Mouse (Mus musculus) cortical plate, adult 2 months (tissue): ENCODE results near the gene Tm9sf3. TPM values are rescaled to one million over a fixed set of nuclear protein-coding genes. Genes with fewer than 3 reads are reported as not detected.

Experiments
- H3K27ac ChIP-seq: fragments of 200-500 bp; 2 replicates; pipeline ENCODE4 v1.5.1; 2012; ENCODE audit warnings: low read length, control low read depth, inconsistent platforms; ENCODE audit not compliant: insufficient read depth
- H3K4me1 ChIP-seq: fragments of 200-500 bp; 2 replicates; pipeline ENCODE4 v1.6.1; 2011; ENCODE audit warnings: low read length; ENCODE audit not compliant: control insufficient read depth, insufficient read depth
- H3K4me3 ChIP-seq: fragments of 200-500 bp; 2 replicates; pipeline ENCODE4 v1.5.1; 2011; ENCODE audit warnings: mild to moderate bottlenecking, low read length, control low read depth; ENCODE audit not compliant: insufficient read depth
- CTCF ChIP-seq: fragments of 200-500 bp; IDR thresholded peaks from 2 replicates; pipeline ENCODE4 v1.5.1; 2011; ENCODE audit warnings: mild to moderate bottlenecking, control low read depth, low read length; ENCODE audit not compliant: insufficient read depth; ENCODE audit errors: extremely low read depth
- POLR2A ChIP-seq: fragments of 200-500 bp; IDR thresholded peaks from 2 replicates; pipeline ENCODE4 v1.6.1; 2011; ENCODE audit warnings: mild to moderate bottlenecking, low read length, control low read depth; ENCODE audit not compliant: insufficient read depth; ENCODE audit errors: extremely low read depth
- polyA plus RNA-seq: library from polyadenylated mRNA; depleted of rRNA; stranded (reverse); fragments of >200 nt; gene quantifications from 2 replicates; pipeline ENCODE4 v1.2.3, GENCODE M21; 2012

Gene Tm9sf3
- polyA plus RNA-seq, 1 experiment: 90.5 TPM

DNA sequence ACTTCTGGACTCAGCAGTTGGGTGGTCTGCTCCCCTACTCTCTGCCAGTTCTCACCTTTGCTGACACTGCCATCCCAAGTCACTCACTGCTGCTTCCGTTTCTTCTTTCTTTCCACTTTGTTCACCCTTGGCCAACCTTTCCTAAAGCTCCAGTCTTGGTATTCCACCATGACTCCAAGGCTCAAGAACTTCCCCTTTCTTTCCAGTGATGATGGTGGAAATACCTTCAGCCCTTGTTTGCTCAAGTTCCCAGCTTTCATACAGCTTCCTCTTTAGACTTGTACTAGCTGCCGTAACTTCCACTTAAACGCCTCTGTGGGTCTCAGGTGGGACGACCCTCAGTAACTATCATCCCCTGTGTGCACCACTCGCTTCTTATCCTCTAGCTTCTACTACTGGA, 21.8 kb downstream of the Tm9sf3 start:
- H3K27ac ChIP-seq: no peak overlapping the region
- no peaks in the 10 kb centered on the region for H3K4me1 ChIP-seq
- no peak overlapping the region for H3K4me3 ChIP-seq
- TF ChIP-seq CTCF (no peak), POLR2A (no peak)

DNA sequence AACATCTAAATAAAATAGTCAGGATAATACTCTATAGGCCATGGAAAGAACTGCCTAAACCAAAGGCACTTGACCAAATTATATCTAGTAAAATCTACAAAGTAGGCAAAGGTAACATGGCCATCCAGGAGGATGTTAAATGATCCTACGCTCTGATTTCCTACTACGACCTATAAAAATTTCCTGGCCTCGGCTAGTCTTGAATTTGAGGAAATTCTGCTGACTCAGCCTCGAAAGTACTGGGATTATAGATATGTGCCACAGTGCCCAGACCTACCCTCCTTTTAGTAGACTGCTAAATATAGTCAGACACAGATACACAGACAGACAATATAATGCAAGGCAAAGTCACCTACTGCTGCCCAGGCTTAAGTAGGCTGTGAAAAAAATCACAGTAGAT, 30.1 kb downstream of the Tm9sf3 start:
- no peak overlapping the region for H3K27ac ChIP-seq
- H3K4me3 ChIP-seq: no peak overlapping the region
- TF ChIP-seq CTCF (no peak), POLR2A (no peak)
- H3K4me1 ChIP-seq: no peaks in the 10 kb centered on the region

DNA sequence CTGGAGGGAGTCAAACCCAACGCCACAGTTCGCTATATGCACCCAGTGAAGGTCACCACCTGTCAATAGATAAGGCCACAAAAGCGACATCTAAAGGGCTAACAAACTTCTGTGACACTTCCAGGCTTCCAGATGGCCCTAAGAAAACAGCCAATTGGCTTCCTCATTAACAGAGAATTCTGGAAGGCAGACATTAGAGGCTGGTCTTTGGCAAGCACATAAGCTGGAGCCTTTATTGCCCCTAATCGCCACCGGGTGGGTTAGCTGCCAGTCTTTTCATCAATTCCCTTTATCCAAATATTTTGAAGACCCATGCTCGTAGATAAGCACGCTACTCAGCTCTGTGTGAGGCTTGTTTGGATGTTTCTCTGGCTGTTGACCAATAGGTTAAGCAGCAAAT, 55.5 kb downstream of the Tm9sf3 start:
- Histone ChIP-seq H3K4me1 (no peaks in the 10 kb centered on the region), H3K27ac (no peak overlapping the region), H3K4me3 (no peak overlapping the region)
- TF ChIP-seq POLR2A: no peak
- no peak for TF ChIP-seq CTCF

DNA sequence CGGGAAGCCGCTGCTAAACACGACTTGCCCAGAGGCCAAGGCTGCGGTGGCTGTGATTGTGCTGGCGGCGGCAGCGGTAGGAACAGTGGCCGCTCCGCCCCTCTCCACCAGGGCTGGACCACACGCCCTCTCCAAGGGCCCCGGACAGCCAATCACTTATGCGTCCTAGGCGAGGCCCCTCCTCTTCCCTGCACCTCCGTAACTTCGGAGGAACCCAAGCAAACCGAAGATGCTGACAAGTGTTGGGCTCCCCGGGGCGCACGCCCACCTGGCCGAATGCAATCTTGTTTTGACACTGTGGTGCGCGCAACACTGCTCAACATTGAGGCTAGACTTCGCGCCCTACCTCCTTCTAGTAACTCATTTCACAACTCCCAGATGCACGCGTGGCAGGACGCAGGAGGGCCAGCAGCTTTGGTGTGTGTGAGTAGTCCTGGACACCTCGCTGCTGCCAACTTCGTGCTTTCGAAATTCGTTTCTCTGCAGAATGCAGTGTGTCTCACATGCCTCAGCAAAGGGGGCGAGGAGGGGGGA, 56.9 kb downstream of the Tm9sf3 start, which contains the start of gene Tll2:
Gene Tll2 (minus strand): TSS at position 25 of the 534 bp plus-strand sequence.
- Histone ChIP-seq H3K4me1 (no peaks in the 10 kb centered on the region), H3K4me3 (no peak within 1 kb of the TSS; the same call in 1 of the 2 replicates), H3K27ac (no peak within 1 kb of the TSS)
- TF ChIP-seq POLR2A: no peak
- no peak for TF ChIP-seq CTCF

DNA sequence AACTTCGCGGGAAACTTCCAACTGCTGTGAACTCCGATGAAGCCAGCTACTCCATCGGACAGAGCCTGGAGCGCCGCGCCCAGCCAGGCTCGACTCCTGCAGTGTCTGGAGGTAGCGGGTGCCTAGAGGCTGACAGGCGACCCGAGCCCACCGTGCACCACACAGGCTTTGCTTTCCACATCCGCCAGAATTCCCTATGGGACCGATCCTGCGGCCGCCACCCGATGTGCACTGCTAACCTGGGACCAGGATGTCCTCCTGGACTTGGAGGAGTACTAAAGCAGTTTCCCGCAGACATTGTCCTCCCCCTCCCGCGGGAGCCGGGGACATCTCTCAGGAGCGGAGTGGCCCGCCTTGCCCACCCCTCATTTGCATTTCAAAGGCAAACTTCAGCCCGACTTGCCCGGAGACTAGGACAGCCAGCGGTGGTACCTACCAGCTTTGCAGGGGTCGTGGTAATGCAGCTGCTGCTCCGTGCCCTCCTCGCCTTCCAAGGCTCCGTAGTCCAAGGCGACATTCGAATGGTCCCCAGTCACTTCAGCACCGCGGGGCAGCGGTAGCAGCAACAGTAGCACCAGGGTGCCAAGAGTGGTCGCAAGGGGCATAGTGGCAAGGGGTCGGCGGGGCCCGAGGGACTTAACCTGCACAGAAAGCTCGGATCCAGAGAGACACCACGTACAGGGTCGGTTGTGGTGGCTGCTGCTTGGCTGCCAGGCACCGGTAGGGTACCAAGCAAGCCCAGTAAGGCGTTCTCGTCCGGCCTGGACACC, 57.6 kb downstream of the Tm9sf3 start:
- TF ChIP-seq CTCF (no peak), POLR2A (no peak)
- no peak overlapping the region for H3K27ac ChIP-seq
- H3K4me1 ChIP-seq: no peaks in the 10 kb centered on the region
- H3K4me3 ChIP-seq: no peak overlapping the region; the same call in 1 of the 2 replicates

DNA sequence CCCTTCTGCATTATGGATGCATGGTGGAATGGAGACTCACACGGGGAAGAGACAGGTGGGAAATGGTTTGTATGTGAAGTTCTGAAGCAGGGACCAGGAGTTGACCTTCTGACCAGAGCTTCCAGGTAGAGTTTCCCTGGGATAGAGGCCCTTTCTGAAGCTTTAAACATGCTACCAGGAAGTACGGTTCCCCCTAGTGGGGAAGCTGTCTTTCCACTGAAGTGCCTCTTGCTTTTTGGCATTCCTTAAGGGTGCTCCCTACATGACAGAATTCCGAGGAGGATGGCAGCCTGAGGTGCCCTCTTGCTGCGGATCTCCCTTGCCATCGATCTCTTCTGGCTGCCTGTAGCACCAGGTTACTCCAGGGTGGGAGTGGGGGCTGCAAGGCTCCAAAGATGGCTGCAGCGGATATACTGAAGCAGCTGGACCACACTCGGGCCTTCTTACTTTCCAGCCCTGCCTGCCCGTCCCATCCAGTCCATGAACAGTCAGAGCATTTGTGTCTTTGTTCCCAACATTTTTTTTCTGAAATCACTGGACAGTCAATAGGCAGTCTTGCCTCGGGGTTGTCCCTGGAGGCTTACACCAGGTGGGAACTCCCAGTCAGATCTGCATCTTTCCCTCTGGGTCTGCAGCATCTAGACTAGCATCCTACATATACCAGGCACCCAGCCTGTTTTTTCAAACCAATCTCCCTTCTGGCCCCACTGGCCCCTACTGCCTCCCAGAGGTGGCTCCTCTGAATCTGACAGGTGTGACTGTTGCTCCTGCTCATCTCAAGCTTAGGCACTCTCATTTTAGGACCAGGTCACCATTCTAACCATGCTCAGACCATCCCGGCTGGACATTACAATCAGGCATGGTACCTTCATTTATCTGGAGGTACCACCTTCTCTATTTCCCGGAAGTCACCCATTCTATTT, 59.4 kb downstream of the Tm9sf3 start:
- TF ChIP-seq POLR2A: no peak
- TF ChIP-seq CTCF: peak; percentile 63
- Histone ChIP-seq H3K4me1 (no peaks in the 10 kb centered on the region), H3K27ac (no peak overlapping the region), H3K4me3 (no peak overlapping the region)

- H3K4me1 ChIP-seq: no peaks in the 10 kb centered on the region
- H3K27ac ChIP-seq: no peak overlapping the region
- TF ChIP-seq POLR2A: no peak
- no peak for TF ChIP-seq CTCF
- no peak overlapping the region for H3K4me3 ChIP-seq
Observed at GRCm38 (mm10) chr19:41197606-41198005, 66.2 kb downstream of the Tm9sf3 start.

- H3K4me1 ChIP-seq: no peaks in the 10 kb centered on the region
- H3K4me3 ChIP-seq: no peak overlapping the region
- H3K27ac ChIP-seq: no peak overlapping the region
- no peak for TF ChIP-seq POLR2A
- no peak for TF ChIP-seq CTCF
Observed at GRCm38 (mm10) chr19:41193379-41193778, 70.4 kb downstream of the Tm9sf3 start.

DNA sequence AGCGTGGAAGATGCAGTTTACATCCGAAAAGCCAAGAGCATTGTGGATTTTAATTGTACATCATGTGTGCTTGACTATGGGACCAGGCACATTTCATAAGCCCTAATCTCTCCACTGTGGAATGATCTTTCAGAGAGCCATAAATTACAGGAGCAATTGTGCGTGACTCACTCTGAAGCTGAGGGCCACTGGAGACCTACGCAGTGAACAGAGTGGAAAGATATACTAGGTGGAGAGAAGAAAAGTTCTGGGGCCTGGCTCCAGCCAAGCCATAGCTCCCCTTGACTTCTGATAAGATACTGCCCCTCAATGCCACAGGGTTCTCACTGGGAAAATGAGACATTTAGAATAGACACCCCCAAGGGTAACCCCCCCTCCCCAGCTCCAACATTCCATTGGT, 70.8 kb downstream of the Tm9sf3 start:
- no peak overlapping the region for H3K27ac ChIP-seq

DNA sequence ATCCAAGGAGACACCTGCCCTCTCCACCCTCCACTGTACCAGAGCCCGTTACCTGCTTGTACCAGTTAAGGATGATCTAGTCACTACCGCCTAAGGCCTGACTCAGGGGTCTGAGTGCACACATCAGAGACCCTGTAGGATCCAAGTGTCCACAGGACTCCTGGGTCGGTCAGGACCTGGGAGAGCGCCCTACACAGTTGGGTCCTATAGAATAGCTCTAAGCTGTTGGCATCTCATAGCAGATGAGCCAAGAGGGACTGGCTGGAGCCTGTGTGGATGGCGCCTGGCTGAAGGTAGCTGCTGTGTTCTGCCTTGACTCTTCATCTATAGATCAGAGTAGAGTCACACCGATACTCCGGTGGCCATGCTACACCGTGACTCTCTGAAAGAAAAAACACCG, 72.1 kb downstream of the Tm9sf3 start:
- no peaks in the 10 kb centered on the region for H3K4me1 ChIP-seq
- TF ChIP-seq POLR2A (no peak), CTCF (no peak)

More for the DNA sequence above, 70.8 kb downstream of the Tm9sf3 start:
- no peak overlapping the region for H3K4me3 ChIP-seq
- H3K4me1 ChIP-seq: no peaks in the 10 kb centered on the region
- no peak for TF ChIP-seq CTCF
- no peak for TF ChIP-seq POLR2A

More for the DNA sequence above, 72.1 kb downstream of the Tm9sf3 start:
- H3K4me3 ChIP-seq: no peak overlapping the region
- H3K27ac ChIP-seq: no peak overlapping the region
